Mouse (Mus musculus) left cerebral cortex, adult 2 months (tissue): ENCODE measurements at regions not wholly inside any gene's neighbourhood (a gene's known extent, or its start where the extent isn't known, plus 50 kb on each side); places are given as distances from the start of the nearest gene placed in this dataset.

Experiments
- DNase-seq, 2 experiments: peaks; one replicate each; pipeline ENCODE4 v3.0.0; 2021 to 2022; ENCODE audit warnings: low spot score in 2 of 2, mixed read lengths in 1 of 2; ENCODE audit errors: extremely low spot score in 1 of 2
- H3K27ac ChIP-seq: fragments of 200-600 bp; 2 replicates; pipeline ENCODE4 v1.8.1; 2022
- H3K4me3 ChIP-seq: fragments of 200-600 bp; 2 replicates; pipeline ENCODE4 v1.8.1; 2022
- CTCF ChIP-seq: fragments of 200-600 bp; IDR thresholded peaks from 2 replicates; pipeline ENCODE4 v1.8.1; 2022; ENCODE audit warnings: antibody characterized with exemption, mild to moderate bottlenecking, moderate library complexity
- intact Hi-C: fragments of 180-260 bp; cut with DNase I; formaldehyde crosslinking; loops from one replicate; pipeline ENCODE4 v1.15.1; 2025

DNA sequence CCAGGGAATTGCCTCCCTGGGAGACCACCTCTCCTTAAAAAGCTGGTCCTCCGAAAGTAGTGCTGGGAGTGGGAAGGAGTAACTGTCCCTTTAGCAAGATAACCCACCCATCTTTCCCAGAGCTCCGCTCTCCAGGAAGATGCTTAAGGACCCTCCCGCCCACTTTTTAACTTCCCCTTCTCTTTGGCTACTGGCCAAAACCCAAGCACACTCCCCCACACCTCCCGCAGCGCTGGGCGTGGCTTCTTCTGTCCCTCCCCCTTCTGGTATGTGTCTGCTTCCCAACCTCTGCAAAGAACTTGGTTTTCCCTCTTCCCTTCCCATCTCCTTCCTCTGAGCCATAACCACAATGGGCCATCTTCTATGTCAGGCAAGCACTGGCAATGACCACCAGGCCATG lies 85.4 kb downstream of the Rpap3 start:
- Histone ChIP-seq H3K4me3 (no peak overlapping the region), H3K27ac (no peak overlapping the region)
- intact Hi-C loops: no loop called here
- no peak for TF ChIP-seq CTCF
- DNase-seq: no peak

- TF ChIP-seq CTCF: no peak
- no peak for DNase-seq
- intact Hi-C loops: no loop called here
- Histone ChIP-seq H3K4me3 (no peak overlapping the region), H3K27ac (no peak overlapping the region)
Observed at GRCm38 (mm10) chr15:97619764-97620163, 85.9 kb downstream of the Rpap3 start.

DNA sequence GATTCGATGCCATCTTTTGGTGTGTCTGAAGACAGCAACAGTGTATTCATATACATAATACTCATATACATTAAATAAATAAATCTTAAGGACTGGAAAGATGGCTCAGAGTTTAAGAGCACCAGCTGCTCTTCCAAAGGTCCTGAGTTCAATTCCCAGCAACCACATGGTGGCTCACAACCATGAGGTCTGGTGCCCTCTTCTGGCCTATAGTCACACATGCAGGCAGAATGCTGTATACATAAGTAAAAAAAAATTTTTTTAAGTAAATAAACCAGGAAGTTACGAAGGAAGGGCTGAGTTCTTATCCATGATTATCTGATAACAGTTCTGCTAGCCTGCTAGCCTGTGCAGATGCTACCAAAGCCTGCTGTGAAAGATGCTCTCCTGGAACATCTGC lies 93.3 kb downstream of the Rpap3 start:
- DNase-seq: no peak
- TF ChIP-seq CTCF: peak; percentile 38
- intact Hi-C loops: no loop called here
- no peak overlapping the region for H3K27ac ChIP-seq
- no peak overlapping the region for H3K4me3 ChIP-seq

GRCm38 (mm10) chr15:97610767-97611166 lies 94.9 kb downstream of the Rpap3 start:
- H3K27ac ChIP-seq: no peak overlapping the region
- no peak overlapping the region for H3K4me3 ChIP-seq
- no peak for TF ChIP-seq CTCF
- no peak for DNase-seq
- intact Hi-C loops: no loop called here

- Histone ChIP-seq H3K4me3 (no peak overlapping the region), H3K27ac (no peak overlapping the region)
- intact Hi-C loops: loop anchor here (10.0 kb wide), 1 partner anchor 415 kb away; no protein-coding TSS in a partner anchor
- DNase-seq: no peak
- TF ChIP-seq CTCF: no peak
Observed at GRCm38 (mm10) chr15:97609496-97609895, 96.1 kb downstream of the Rpap3 start.

- intact Hi-C loops: loop anchor here (10.0 kb wide), 1 partner anchor 414 kb away; no protein-coding TSS in a partner anchor
- H3K27ac ChIP-seq: no peak overlapping the region
- TF ChIP-seq CTCF: no peak
- no peak for DNase-seq
- no peak overlapping the region for H3K4me3 ChIP-seq
Observed at GRCm38 (mm10) chr15:97608651-97609050, 97.0 kb downstream of the Rpap3 start.

DNA sequence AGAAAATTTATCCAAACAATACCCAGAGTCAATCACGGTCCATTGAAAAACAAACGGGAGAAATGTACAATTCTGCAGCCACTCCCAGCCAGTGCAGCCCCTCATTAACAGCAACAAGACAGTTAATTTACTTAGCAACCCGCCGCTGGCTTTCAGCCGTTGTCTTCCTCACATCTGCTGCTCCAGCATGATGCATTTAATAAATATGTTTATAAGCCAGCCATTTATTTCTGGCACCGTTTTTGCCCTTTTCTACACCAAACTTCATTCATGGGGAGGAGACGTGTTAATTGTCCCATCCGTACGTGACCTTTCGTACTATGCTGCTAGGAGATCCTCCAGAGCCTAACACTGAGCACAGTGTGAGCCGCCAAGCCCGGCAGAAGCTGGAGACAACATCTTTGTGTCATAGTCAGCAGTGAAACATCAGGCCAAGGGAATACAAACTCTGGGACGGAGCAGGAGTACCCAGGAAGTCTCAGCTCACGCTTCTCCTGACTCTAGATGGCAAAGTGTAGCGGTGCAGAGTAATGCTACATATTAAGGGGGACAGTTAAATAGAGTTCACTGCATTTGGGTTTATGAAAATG lies 97.9 kb downstream of the Rpap3 start:
- TF ChIP-seq CTCF: no peak
- H3K4me3 ChIP-seq: no peak overlapping the region
- H3K27ac ChIP-seq: no peak overlapping the region
- DNase-seq: no peak
- intact Hi-C loops: loop anchor here (10.0 kb wide), 1 partner anchor 413 kb away; no protein-coding TSS in a partner anchor

DNA sequence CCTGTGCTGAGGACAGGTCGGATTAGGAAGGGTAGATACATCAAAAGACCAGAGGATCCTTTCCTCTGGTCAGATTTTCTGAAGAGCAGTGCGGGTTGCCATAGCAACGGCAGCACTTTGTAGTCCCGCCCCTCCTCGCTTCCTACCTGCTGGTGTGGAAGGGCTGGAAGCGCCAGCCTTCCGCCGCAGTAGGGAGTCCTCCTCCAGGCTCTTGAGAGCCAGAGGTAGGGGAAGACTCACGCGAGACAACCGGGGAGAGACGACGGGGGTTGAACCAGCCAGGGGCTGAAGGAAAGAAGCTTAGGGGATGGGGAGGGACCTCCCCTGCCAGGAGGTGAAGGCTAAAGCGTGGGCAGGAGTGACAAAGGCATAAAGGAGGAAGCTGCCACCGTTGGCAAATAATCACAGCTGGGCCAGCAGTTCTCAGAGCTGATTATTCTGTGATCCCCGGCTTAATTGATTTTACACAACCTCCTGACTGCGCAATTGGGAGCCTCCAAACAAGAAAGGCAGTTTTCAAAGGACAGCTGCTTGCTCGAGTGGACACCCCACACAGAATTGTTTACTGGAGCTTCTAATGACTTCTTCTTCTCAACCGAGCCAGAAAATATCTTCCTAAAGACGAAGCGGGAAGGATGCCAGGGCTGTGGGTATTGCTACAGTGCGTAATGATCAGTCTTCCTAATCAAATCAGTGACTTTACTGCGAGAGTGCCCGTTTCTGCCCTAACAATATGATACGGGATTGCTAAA lies 98.8 kb downstream of the Rpap3 start:
- Histone ChIP-seq H3K27ac (peak overlapping the region; percentile 77), H3K4me3 (peak overlapping the region; percentile 38)
- no peak for TF ChIP-seq CTCF
- DNase-seq: peak; percentile 67 to 69
- intact Hi-C loops: loop anchor here (10.0 kb wide), 1 partner anchor 412 kb away; no protein-coding TSS in a partner anchor

- peak overlapping the region; percentile 38 for H3K4me3 ChIP-seq
- peak overlapping the region; percentile 77; the same call in 1 of the 2 replicates for H3K27ac ChIP-seq
- intact Hi-C loops: loop anchor here (10.0 kb wide), 1 partner anchor 411 kb away; no protein-coding TSS in a partner anchor
- no peak for TF ChIP-seq CTCF
- no peak for DNase-seq
Observed at GRCm38 (mm10) chr15:97606232-97606629, 99.4 kb downstream of the Rpap3 start.

GRCm38 (mm10) chr15:97605791-97606190 lies 99.8 kb downstream of the Rpap3 start:
- no peak overlapping the region for H3K27ac ChIP-seq
- H3K4me3 ChIP-seq: no peak overlapping the region
- no peak for TF ChIP-seq CTCF
- DNase-seq: no peak
- intact Hi-C loops: loop anchor here (10.0 kb wide), 1 partner anchor 411 kb away; no protein-coding TSS in a partner anchor

- no peak for DNase-seq
- Histone ChIP-seq H3K4me3 (no peak overlapping the region), H3K27ac (no peak overlapping the region)
- TF ChIP-seq CTCF: peak; percentile 42
- intact Hi-C loops: loop anchor here (10.0 kb wide), 1 partner anchor 409 kb away; no protein-coding TSS in a partner anchor
Observed at GRCm38 (mm10) chr15:97603492-97603891, 102.1 kb downstream of the Rpap3 start.

- no peak for DNase-seq
- intact Hi-C loops: no loop called here
- H3K27ac ChIP-seq: no peak overlapping the region
- TF ChIP-seq CTCF: no peak
- H3K4me3 ChIP-seq: no peak overlapping the region
Observed at GRCm38 (mm10) chr15:97598270-97598669, 107.4 kb downstream of the Rpap3 start.
